Mouse (Mus musculus): ENCODE data around the gene Gcn1l1. TPM values are rescaled to one million over a fixed set of nuclear protein-coding genes. Genes with fewer than 3 reads are reported as not detected.

The Gcn1l1 gene
- total and polyA plus RNA-seq, 3 experiments = 18.2 to 81.9 (median 62.9) TPM

DNA sequence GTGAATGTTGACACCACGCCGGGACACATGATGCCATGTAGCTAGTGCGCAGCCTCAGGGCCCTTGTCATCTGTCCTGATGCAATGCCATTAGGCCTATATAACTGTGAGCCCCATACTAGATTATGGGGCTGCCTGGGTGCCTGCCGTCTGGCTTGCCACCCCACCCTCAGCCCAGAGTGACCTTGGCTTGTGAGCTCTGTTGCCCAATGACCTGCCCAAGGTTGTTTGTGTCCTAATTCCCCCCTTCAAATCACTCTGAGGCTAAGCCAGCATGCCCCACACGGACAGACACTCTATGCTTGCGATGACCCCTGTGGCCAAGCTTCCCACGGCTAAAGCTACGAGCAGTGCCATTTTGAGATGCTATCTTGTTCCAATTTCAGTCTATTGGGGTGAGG is 84.6 kb downstream of the Gcn1l1 start:
- TF ChIP-seq MEF2A (IDR thresholded peaks at IDR 0.05; ENCODE audit: borderline replicate concordance, low read depth, low read length) (no peak), HCFC1 (IDR thresholded peaks at IDR 0.05; ENCODE audit: low read depth, low read length) (no peak), IRF4 (IDR thresholded peaks at IDR 0.05; ENCODE audit: low read depth, low read length) (no peak), KAT2A (IDR thresholded peaks at IDR 0.05; ENCODE audit: insufficient replicate concordance, low read length) (no peak), GABPA (IDR thresholded peaks at IDR 0.05; ENCODE audit: insufficient replicate concordance, low read depth, low read length) (no peak), TBP (conservative IDR thresholded peaks at IDR 0.05; ENCODE audit: low read depth, low read length) (no peak), MAFK (IDR thresholded peaks at IDR 0.05; ENCODE audit: insufficient replicate concordance, low read length) (no peak), ETS1 (conservative IDR thresholded peaks at IDR 0.05; ENCODE audit: low read depth, low read length) (no peak), JUND (conservative IDR thresholded peaks at IDR 0.05; ENCODE audit: low read depth, low read length) (no peak), ZNF384 (IDR thresholded peaks at IDR 0.05; ENCODE audit: low read depth, low read length) (no peak), NRF1 (IDR thresholded peaks at IDR 0.05; ENCODE audit: low read depth, low read length) (no peak), CHD2 (IDR thresholded peaks at IDR 0.05; ENCODE audit: low read length) (no peak), PAX5 (IDR thresholded peaks at IDR 0.05; ENCODE audit: low read length) (no peak), RCOR1 (conservative IDR thresholded peaks at IDR 0.05; ENCODE audit: low read depth, low read length) (no peak), RAD21 (IDR thresholded peaks at IDR 0.05; ENCODE audit: low read depth, low read length) (no peak), MAX (IDR thresholded peaks at IDR 0.05; ENCODE audit: low read length) (no peak), ZMIZ1 (IDR thresholded peaks at IDR 0.05; ENCODE audit: low read depth, low read length) (no peak), POLR2AphosphoS2 (IDR thresholded peaks at IDR 0.05; ENCODE audit: low read depth, low read length) (no peak), CTCF (conservative IDR thresholded peaks at IDR 0.05 in 1 of 2, IDR thresholded peaks at IDR 0.05 in 1 of 2; ENCODE audit: low read depth in 2 of 2, low read length in 2 of 2) (no peak), BHLHE40 (IDR thresholded peaks at IDR 0.05; ENCODE audit: low read depth, low read length) (no peak)
- dilution Hi-C loops (cut with MboI; ENCODE audit: extremely low pct_ligation_motif_present, extremely low pct_unique_long_range_greater_than_20kb, low sequenced_read_pairs) (no loop called here), in situ Hi-C loops (cut with MboI; ENCODE audit: low pct_ligation_motif_present, low pct_unique_long_range_greater_than_20kb, low sequenced_read_pairs) (no loop called here)
- H3K9ac ChIP-seq (ENCODE audit: insufficient read depth, low read depth) = no peak overlapping the region
- no peak overlapping the region for H3K4me3 ChIP-seq (replicated peaks in 1 of 3; ENCODE audit: low read depth in 2 of 3, low read length in 2 of 3, poor library complexity in 1 of 3)
- no peak overlapping the region for H3K4me2 ChIP-seq (ENCODE audit: insufficient read depth, low read depth, poor library complexity, severe bottlenecking)
- H3K36me3 ChIP-seq (replicated peaks in 1 of 2; ENCODE audit: control insufficient read depth in 1 of 2, insufficient read depth in 1 of 2, low read length in 1 of 2) = peaks cover 32 to 63% of the 10 kb centered on the region in 2 experiments
- H3K27me3 ChIP-seq (replicated peaks) = no peaks in the 10 kb centered on the region
- no peaks in the 10 kb centered on the region for H3K9me3 ChIP-seq (replicated peaks; ENCODE audit: low read length)
- H3K27ac ChIP-seq (ENCODE audit: insufficient read depth, low read depth) = no peak overlapping the region
- no peaks in the 10 kb centered on the region for H3K79me2 ChIP-seq (replicated peaks; ENCODE audit: control insufficient read depth, extremely low read depth, insufficient read depth, poor library complexity, severe bottlenecking)
- no peak for DNase-seq (ENCODE audit: extremely low read depth)
- H3K4me1 ChIP-seq (ENCODE audit: control insufficient read depth in 1 of 2, insufficient read depth in 2 of 2) = peaks cover 6 to 13% of the 10 kb centered on the region in 2 experiments

DNA sequence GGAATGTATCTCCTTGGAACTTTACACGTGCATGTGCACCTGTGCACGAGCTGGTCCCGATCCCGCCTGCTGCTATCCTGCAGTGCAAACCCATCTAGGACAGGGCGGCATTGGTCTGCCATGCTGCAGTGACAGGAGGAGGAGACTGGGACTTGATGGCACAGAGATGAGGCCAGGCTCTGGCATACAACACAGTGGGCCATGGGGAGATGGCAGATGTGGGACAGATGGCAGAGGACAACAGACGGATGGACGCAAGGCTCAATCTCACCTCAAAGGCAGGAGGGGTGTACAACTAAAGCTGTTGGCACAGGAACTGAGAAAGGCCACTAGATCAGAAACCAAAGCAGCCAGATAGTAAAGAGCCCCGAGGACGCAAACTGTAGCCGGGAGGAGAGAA is 85.8 kb downstream of the Gcn1l1 start:
- in situ Hi-C loops (cut with MboI; ENCODE audit: low pct_ligation_motif_present, low pct_unique_long_range_greater_than_20kb, low sequenced_read_pairs) = no loop called here
- no peak for DNase-seq (ENCODE audit: extremely low read depth)
- no peaks in the 10 kb centered on the region for H3K9me3 ChIP-seq (replicated peaks; ENCODE audit: low read length)
- peaks cover 22 to 52% of the 10 kb centered on the region in 2 experiments for H3K36me3 ChIP-seq (replicated peaks in 1 of 2; ENCODE audit: control insufficient read depth in 1 of 2, insufficient read depth in 1 of 2, low read length in 1 of 2)
- dilution Hi-C loops (cut with MboI; ENCODE audit: extremely low pct_ligation_motif_present, extremely low pct_unique_long_range_greater_than_20kb, low sequenced_read_pairs) = no loop called here
- TF ChIP-seq ZMIZ1 (IDR thresholded peaks at IDR 0.05; ENCODE audit: low read depth, low read length) (no peak), E2F4 (IDR thresholded peaks at IDR 0.05; ENCODE audit: insufficient replicate concordance, low read depth, low read length) (no peak), MEF2A (IDR thresholded peaks at IDR 0.05; ENCODE audit: borderline replicate concordance, low read depth, low read length) (no peak), ZC3H11A (IDR thresholded peaks at IDR 0.05; ENCODE audit: low read depth, low read length) (no peak), MAZ (IDR thresholded peaks at IDR 0.05; ENCODE audit: low read depth, low read length) (no peak), IRF4 (IDR thresholded peaks at IDR 0.05; ENCODE audit: low read depth, low read length) (no peak), UBTF (IDR thresholded peaks at IDR 0.05; ENCODE audit: low read depth, low read length) (no peak), POLR2AphosphoS2 (IDR thresholded peaks at IDR 0.05; ENCODE audit: low read depth, low read length) (no peak), MAX (IDR thresholded peaks at IDR 0.05; ENCODE audit: low read length) (no peak), JUN (IDR thresholded peaks at IDR 0.05; ENCODE audit: insufficient read depth, low read depth, low read length) (no peak), EP300 (IDR thresholded peaks at IDR 0.05; ENCODE audit: low read length) (no peak)
- H3K9ac ChIP-seq (ENCODE audit: insufficient read depth, low read depth) = no peak overlapping the region
- no peak overlapping the region for H3K4me3 ChIP-seq (replicated peaks in 1 of 3; ENCODE audit: low read depth in 2 of 3, low read length in 2 of 3, poor library complexity in 1 of 3)
- no peaks in the 10 kb centered on the region for H3K79me2 ChIP-seq (replicated peaks; ENCODE audit: control insufficient read depth, extremely low read depth, insufficient read depth, poor library complexity, severe bottlenecking)
- no peak overlapping the region for H3K4me2 ChIP-seq (ENCODE audit: insufficient read depth, low read depth, poor library complexity, severe bottlenecking)
- no peaks in the 10 kb centered on the region for H3K27me3 ChIP-seq (replicated peaks)
- peaks cover 6 to 13% of the 10 kb centered on the region in 2 experiments for H3K4me1 ChIP-seq (ENCODE audit: control insufficient read depth in 1 of 2, insufficient read depth in 2 of 2)
- H3K27ac ChIP-seq (ENCODE audit: insufficient read depth, low read depth) = no peak overlapping the region
